Mouse (Mus musculus) urinary bladder, postnatal 14 days (tissue): ENCODE measurements around the gene Ube2f.

Source experiments
- DNase-seq: peaks from one replicate; pipeline ENCODE4 v3.0.0; 2021; ENCODE audit warnings: low spot score

Gene Ube2f

GRCm38 (mm10) chr1:91297799-91298744 lies 48.0 kb downstream of the Ube2f start, which contains the start of gene Scly:
Scly (plus strand) TSS chr1:91298338.
- peak; percentile 94 for DNase-seq

DNA sequence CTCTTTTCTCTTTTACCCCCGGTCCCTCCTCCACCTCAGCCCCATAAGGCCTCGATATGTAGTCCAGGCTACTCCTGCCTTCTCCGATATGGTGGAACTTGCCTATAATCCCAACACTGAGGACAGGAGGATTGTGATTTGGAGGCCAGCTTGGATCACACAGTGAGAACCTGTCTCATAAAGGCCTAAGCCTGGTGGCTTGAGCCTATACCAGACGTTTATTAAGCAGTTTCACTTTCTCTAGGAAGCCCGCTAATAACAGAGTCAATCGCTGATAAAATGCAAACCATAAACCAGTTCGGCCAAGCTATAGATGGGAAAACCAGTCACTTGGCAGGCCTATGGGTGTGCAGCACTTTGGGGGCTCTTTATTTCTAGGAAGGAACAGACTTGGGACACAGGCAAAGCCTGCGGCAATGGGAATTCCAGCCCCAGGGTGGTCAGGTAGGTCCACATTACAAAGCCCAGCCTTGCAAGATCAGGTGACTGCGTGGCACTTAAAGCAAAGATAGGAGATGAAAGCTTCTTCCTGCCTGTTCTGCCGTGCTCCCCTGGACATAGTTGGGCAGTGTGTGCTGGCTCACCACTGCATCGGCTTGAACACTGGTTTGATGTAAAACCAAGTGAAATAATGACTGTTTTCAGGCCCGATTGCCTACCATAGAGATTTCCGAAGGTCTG lies 49.1 kb downstream of the Ube2f start:
- DNase-seq = no peak

GRCm38 (mm10) chr1:91299707-91300426 lies 49.8 kb downstream of the Ube2f start:
- no peak for DNase-seq

DNA sequence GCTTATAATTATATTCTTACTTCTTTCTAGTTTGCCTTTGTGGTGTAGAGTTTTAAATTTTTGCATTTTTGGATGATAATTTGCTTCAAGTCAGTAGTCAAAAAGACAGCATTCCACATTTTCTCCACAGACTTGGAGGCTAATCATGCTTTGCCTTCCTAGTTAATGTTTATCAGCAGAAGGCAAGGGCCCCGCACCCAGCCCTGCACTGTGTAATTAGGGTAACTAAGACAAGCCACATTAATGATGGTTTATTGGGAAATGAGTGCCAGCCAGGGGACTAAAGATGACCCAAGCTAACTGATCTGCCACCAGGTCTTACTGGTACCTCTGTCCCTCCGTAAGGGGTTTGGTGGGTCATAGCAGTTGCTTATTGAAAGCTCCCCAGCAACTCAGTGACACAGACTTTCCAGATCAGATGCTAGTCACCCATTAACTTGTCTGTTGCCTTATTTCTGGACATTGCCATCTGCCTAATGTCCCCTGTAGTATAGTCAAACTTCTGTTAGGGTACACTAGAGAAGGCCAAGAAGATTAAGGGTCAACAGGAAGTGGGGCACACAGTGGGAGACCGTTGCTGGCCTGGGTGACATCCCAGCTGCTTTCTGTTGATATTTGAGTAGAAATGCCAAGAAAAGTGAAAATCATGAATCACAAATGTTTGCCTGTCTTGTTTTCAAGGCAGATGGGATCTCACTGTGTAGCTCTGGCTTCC lies 51.3 kb downstream of the Ube2f start:
- DNase-seq = no peak

GRCm38 (mm10) chr1:91302021-91302420 lies 51.9 kb downstream of the Ube2f start:
- no peak for DNase-seq

- DNase-seq = no peak
Observed at GRCm38 (mm10) chr1:91304621-91305020, 54.5 kb downstream of the Ube2f start.

DNA sequence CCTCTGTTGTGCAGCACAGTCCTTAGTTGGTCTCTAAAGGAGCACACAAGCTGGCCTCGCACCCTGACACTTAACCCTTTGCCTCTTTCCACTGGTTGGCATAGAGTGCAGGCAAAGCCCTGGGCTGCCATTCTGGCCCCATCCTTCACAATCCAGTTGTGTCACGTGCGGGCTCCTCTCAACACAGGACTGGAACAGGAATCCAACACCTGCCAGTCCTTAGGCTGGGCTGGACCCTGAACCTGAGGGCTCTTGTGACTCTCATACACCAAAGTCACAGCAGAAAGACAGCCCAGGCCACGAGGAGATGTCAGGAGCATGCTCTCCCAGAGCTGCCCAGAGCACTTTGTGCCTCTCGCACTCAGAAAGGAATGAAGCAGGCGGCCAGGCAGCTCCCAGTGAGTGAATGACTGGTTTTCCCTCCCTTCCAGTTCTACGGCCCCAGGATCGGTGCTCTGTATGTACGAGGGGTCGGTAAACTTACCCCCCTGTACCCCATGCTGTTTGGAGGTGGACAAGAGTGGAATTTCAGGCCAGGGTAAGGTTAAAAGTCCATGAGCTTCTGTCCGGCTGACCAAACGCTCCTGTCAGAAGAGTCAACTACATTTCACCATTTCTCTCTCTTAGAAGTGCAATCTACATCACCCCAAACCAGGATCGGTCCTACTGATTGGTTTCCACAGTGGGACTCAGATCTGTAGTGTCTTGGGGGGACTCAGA lies 59.4 kb downstream of the Ube2f start:
- DNase-seq = no peak

GRCm38 (mm10) chr1:91312273-91312672 lies 62.2 kb downstream of the Ube2f start:
- no peak for DNase-seq

DNA sequence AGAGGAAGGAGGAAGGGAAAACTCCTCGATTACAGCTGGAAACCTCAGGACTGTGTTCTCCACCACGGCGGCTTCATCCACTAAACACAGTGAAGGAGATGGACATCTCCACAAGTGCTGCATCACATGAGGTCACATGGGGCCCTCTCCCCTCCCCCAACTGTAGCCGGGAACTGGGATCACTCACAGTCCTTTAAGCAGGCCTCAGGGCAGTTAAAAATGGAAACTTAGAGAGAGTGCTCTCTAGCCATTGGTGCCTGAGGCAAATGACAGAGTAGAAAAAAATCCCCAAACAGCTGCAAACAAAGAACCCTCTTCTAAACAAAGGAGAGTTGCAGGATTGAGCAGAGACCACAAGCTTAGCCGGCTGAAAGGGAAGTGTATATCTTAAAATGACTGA lies 63.1 kb downstream of the Ube2f start:
- no peak for DNase-seq

GRCm38 (mm10) chr1:91317656-91318055 lies 67.6 kb downstream of the Ube2f start:
- no peak for DNase-seq

GRCm38 (mm10) chr1:91321760-91322438 lies 71.8 kb downstream of the Ube2f start, which contains the start of gene Espnl:
Espnl (plus strand) TSS chr1:91322075.
- DNase-seq = no peak

DNA sequence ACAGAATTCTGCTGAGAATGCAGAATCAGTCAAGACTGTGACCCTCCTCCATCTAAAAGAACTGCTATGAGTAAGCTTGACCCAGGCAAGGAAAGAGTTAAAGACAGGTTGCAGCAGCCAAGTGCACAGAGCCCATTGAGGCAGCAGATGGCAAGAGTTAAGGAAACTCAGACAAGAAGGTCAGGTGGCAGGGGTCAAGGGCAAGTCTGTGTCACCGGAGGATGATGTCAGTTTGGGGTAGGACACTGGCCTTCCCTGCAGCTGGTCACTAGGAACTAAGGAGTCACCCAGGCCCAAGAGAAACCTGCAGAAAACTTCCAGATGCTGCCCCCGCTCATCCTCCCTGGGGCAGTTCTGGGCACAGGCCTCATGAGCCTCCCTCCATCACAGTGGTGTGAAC lies 74.5 kb downstream of the Ube2f start:
- DNase-seq = no peak

- no peak for DNase-seq
Observed at GRCm38 (mm10) chr1:91325488-91326042, 75.5 kb downstream of the Ube2f start.

GRCm38 (mm10) chr1:91332102-91332501 lies 82.0 kb downstream of the Ube2f start:
- DNase-seq = no peak

DNA sequence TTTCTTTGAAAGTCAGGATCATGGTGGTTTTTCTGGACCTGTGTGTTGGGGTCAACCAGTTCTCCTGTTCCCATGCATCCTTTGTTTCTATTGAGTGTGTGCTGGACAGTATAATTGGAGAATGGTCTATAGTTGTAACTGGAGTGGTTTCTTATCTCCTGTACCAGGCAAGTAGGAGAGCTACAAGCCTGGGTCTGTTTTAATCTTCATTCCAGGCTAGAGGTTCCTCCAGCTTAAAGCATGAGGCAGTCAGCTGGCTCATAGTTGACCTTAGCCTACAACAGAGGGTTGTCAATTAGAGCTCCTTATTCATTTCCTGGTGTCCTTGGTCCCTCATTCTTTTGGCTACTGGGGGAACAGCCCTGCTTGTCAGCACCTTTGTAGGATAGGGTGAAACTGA lies 83.5 kb downstream of the Ube2f start:
- DNase-seq = no peak

DNA sequence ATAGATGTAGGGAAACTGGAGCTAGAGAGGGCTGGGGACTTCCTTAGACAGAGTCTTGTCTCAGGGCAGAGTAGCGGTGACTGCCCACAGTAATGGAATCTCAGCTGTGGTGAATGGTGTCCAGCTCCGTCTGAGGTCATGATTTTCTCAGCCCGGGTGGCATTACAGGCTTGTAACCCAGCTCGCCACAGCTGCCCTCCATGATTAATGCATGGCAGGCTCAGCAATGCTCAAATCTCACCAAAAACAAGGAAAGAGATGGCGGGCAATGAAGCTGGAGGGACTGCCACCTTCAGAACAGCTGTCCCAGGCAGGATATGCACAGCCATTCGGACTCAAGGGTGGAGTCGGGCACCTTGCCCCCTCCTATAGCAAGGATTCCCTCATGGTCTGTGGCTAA lies 87.3 kb downstream of the Ube2f start:
- DNase-seq = no peak
